Mouse (Mus musculus) brown adipose tissue, adult 24 weeks (tissue): ENCODE measurements around the gene Ptpn18. TPM values are rescaled to one million over a fixed set of nuclear protein-coding genes. Genes with fewer than 3 reads are reported as not detected.
"Not testable (repeated sequence)": the region's sequence is repeated elsewhere in the genome, so short reads cannot be mapped to it uniquely, and the experiment has no call there.

Experiments used
- H3K27ac ChIP-seq: fragments of 200-500 bp; replicated peaks from 2 replicates; pipeline ENCODE4 v1.5.1; 2012; ENCODE audit warnings: low read depth, mild to moderate bottlenecking, low read length
- H3K4me1 ChIP-seq: fragments of 200-500 bp; 2 replicates; pipeline ENCODE4 v1.6.1; 2012; ENCODE audit warnings: low read length, mixed read lengths; ENCODE audit not compliant: control insufficient read depth, insufficient read depth, insufficient read length
- H3K4me3 ChIP-seq: fragments of 200-500 bp; 2 replicates; pipeline ENCODE4 v1.5.1; 2012; ENCODE audit warnings: low read depth, mild to moderate bottlenecking, low read length, moderate library complexity; ENCODE audit not compliant: insufficient read depth
- polyA plus RNA-seq: library from polyadenylated mRNA; stranded (reverse); fragments of >200 nt; gene quantifications from 2 replicates; pipeline ENCODE4 v1.2.4, GENCODE M21; 2012; ENCODE audit not compliant: missing spikeins, insufficient read depth, insufficient read length

The Ptpn18 gene
- polyA plus RNA-seq, 1 experiment, result 4.3 TPM

DNA sequence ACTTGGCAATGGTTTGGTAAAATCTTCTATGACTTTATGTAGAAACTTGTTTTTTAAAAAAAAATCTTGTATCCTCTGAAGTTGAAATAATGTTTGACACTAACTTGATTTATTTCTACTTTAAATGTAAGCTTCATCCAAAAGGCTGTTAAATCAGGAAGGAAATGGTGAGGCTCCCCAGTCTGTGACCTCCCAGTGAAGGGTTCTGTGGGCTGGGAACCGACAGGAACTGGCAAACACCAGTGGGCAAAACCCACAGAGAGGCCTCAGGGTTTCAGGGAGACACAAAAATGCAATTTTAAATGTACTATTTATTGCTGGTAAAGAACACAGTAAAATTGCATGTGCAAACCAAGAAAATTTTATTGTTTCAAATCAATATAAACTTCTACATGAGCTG, 58.2 kb downstream of the Ptpn18 start:
- not testable (repeated sequence) for H3K4me1 ChIP-seq, H3K4me3 ChIP-seq, H3K27ac ChIP-seq

DNA sequence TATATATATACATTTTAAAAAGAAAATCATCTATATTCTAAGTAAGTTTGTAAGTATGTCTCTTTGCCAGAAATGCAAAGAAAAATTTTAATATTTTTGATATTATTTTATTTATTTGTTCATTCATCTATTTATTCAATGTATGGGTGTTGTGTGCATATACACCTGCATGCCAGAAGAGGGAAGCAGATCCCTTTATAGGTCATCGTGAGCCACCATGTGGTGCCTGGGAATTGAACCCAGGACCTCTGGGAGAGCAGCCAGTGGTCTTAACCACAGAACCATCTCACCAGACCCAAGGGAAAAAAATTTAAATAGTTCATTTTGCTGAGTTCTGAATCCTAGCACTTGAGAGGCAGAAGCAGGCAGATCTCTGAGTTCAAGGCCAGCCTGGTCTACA, 58.7 kb downstream of the Ptpn18 start:
- no peak overlapping the region for H3K27ac ChIP-seq
- no peak overlapping the region for H3K4me3 ChIP-seq
- H3K4me1 ChIP-seq, result no peaks in the 10 kb centered on the region

GRCm38 (mm10) chr1:34522205-34522849, 62.8 kb downstream of the Ptpn18 start:
- Histone ChIP-seq H3K4me3 (no peak overlapping the region), H3K4me1 (no peaks in the 10 kb centered on the region), H3K27ac (no peak overlapping the region)

- no peaks in the 10 kb centered on the region for H3K4me1 ChIP-seq
- H3K27ac ChIP-seq, result no peak overlapping the region
These were observed 63.3 kb downstream of the Ptpn18 start for GRCm38 (mm10) chr1:34522850-34523244.

DNA sequence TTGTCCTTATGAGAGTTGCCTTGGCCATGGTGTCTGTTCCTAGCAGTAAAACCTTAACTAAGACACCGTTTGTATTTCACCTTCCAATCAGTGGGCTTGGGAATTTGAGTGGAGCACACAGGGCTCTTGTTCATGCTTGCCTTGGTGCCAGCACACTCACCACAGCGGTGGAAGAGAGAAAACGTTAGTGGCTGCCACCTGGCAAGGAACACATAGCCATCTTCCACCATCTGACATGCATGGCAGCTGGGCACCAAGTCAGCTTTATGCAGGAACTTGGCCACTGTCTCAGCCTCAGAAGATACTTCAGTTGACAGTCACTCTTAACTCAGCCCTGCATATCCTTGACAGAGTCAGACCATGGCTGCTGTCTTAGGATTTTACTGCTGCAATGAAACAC, 64.1 kb downstream of the Ptpn18 start:
- Histone ChIP-seq H3K4me3 (no peak overlapping the region), H3K27ac (no peak overlapping the region), H3K4me1 (no peaks in the 10 kb centered on the region)

More at GRCm38 (mm10) chr1:34522850-34523244, 63.3 kb downstream of the Ptpn18 start:
- H3K4me3 ChIP-seq, result no peak overlapping the region

Other genes with a start within 250 kb of the Ptpn18 start
- 13.9 and 15.4 TPM in 2 replicates for gene Ccdc115, start 20.1 kb upstream of the Ptpn18 start, polyA plus RNA-seq
- gene Imp4, start 19.9 kb upstream of the Ptpn18 start, polyA plus RNA-seq, result 38.0 and 43.0 TPM in 2 replicates
- not detected in 2 replicates for gene Prss39, start 38.6 kb downstream of the Ptpn18 start, polyA plus RNA-seq
- gene Cfc1, start 75.9 kb downstream of the Ptpn18 start, polyA plus RNA-seq, result not detected in 2 replicates
- gene Prss40, start 101.2 kb downstream of the Ptpn18 start, polyA plus RNA-seq, result not detected in 2 replicates
- not detected in 2 replicates for gene Amer3, start 119.9 kb downstream of the Ptpn18 start, polyA plus RNA-seq